Mouse (Mus musculus) C2C12 (cell line): ENCODE data around the gene Cat.

Source experiments
- CEBPB ChIP-seq: IDR thresholded peaks from one replicate; pipeline ENCODE4 v1.6.1; 2011; ENCODE audit warnings: low read depth, mild to moderate bottlenecking, control low read depth, moderate library complexity
- CTCF ChIP-seq: IDR thresholded peaks from one replicate; pipeline ENCODE4 v1.5.1; 2011; ENCODE audit not compliant: control insufficient read depth, insufficient read depth, insufficient read length
- MAX ChIP-seq: IDR thresholded peaks from one replicate; pipeline ENCODE4 v1.6.1; 2011; ENCODE audit warnings: mild to moderate bottlenecking, control low read depth
- MYOD1 ChIP-seq: IDR thresholded peaks from one replicate; pipeline ENCODE4 v1.6.1; 2011; ENCODE audit warnings: low read depth; ENCODE audit not compliant: control insufficient read depth, insufficient read length
- MYOG ChIP-seq: IDR thresholded peaks from one replicate; pipeline ENCODE4 v1.6.1; 2011; ENCODE audit not compliant: control insufficient read depth, insufficient read length; ENCODE audit errors: extremely low read depth
- USF1 ChIP-seq: IDR thresholded peaks from one replicate; pipeline ENCODE4 v1.6.1; 2011; ENCODE audit warnings: low read depth, mild to moderate bottlenecking, control low read depth, moderate library complexity

- TF ChIP-seq CTCF = no peak
- no peak for TF ChIP-seq USF1
- TF ChIP-seq MAX = no peak
- no peak for TF ChIP-seq MYOG
- TF ChIP-seq CEBPB = no peak
- TF ChIP-seq MYOD1 = no peak
Measured at GRCm38 (mm10) chr2:103432695-103433275, 52.2 kb downstream of the Cat start.
